Mouse (Mus musculus) olfactory bulb, adult 2 months (tissue): ENCODE data around the gene Ciz1.

Experiments used
- CTCF ChIP-seq: fragments of 200-500 bp; IDR thresholded peaks from 2 replicates; pipeline ENCODE4 v1.5.1; 2012; ENCODE audit warnings: low read depth, mild to moderate bottlenecking, low read length, moderate library complexity; ENCODE audit not compliant: insufficient read depth
- POLR2A ChIP-seq: fragments of 200-500 bp; IDR thresholded peaks from 2 replicates; pipeline ENCODE4 v1.6.1; 2012; ENCODE audit warnings: mild to moderate bottlenecking, low read depth, low read length, moderate library complexity; ENCODE audit not compliant: insufficient read depth

DNA sequence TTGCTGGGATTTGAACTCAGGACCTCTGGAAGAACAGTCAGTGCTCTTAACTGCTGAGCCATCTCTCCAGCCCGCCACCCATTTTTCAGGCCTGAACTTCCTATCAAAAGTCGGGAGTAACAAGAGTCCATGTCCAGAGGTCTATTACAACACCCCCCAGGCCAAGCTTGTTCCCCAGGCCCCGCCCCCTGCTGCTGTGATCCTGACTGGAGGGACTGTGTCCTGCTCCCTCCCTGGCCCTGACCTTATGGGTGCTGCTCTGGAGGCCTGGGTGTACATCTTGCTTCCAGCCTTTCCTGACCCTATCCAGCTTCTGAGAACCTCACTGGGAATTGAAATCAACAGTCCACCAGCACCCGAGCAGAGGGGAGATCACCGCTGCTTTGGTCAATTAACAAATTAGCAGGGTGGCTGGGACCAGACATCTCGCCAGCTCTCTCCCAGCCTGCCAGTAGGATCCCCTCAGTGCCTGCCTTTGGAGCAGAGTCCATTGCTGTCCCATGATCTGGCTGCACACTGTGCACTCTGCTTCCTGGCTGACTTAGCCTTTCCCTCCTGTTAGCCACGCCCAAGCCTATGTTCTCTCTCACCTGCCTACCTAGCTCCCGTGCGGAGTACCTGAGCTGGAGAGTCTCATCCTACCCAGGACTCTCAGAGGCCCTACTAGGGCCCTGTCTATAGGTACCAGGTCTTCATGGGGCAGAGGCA, 30.4 kb upstream of the Ciz1 start:
- TF ChIP-seq CTCF (no peak), POLR2A (no peak)
